Comparison of ENCODE assay signal across 14 mouse cellular contexts in the genomic region with DNA sequence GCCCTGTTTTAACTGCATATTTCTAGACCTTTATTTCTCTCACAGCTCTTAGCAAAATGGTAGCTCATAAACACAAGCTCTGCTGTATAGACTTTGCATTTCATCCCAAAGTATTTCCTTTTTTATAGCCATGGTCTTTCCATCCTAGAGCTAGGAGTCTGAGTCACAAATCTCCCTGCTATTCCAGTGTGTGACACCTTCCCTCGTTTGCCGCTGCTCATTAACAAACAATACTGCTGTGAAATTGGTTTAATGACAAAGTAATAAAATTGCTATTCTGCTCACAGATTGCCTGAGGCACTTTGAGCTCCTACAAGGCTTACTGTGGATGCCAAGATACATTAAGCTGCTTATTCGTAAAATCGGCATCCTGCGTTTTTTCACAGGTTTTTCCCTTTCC.
DNase-seq lines count a peak whose midpoint lies in the region; ATAC-seq and TF ChIP-seq lines count a peak whose summit lies in the region.
"Had no signal": no experiment of that assay in that cellular context is flagged by ENCODE, and none has a peak within 500 bp of the region (broad histone marks: within the 10 kb centered on the region; RNA-seq: fewer than 3 reads in every experiment).

No protein-coding gene starts in this region.

- no peaks in the 10 kb centered on the region for H3K27me3 ChIP-seq in kidney, postnatal 0 days (ENCODE audit: insufficient read depth, low read length)
- H3K27me3 ChIP-seq in kidney, embryonic 16.5 days (ENCODE audit: insufficient read depth, low read length): no peaks in the 10 kb centered on the region; the same call in 1 of the 2 replicates
- H3K27me3 ChIP-seq in midbrain, embryonic 15.5 days (replicated peaks): no peaks in the 10 kb centered on the region
- H3K27me3 ChIP-seq: embryonic facial prominence, embryonic 12.5 days had no signal

- no peak overlapping the region for H3K4me2 ChIP-seq in kidney, postnatal 0 days (ENCODE audit: low read length)
- no peak overlapping the region for H3K4me2 ChIP-seq in kidney, embryonic 16.5 days (replicated peaks; ENCODE audit: low read depth, low read length)
- no peak overlapping the region for H3K4me2 ChIP-seq in midbrain, embryonic 15.5 days
- H3K4me2 ChIP-seq: embryonic facial prominence, embryonic 12.5 days had no signal

- H3K27ac ChIP-seq in kidney, postnatal 0 days: no peak overlapping the region
- no peak overlapping the region for H3K27ac ChIP-seq in kidney, embryonic 16.5 days (ENCODE audit: low read length)
- peak overlapping the region; percentile 2; the same call in 1 of the 2 replicates for H3K27ac ChIP-seq in midbrain, embryonic 15.5 days
- H3K27ac ChIP-seq: embryonic facial prominence, embryonic 12.5 days had no signal

- no peak for TF ChIP-seq CTCF in kidney, postnatal 0 days (IDR thresholded peaks at IDR 0.05; ENCODE audit: low read depth)

- H3K9me3 ChIP-seq in kidney, postnatal 0 days (replicated peaks; ENCODE audit: low read length): no peaks in the 10 kb centered on the region
- H3K9me3 ChIP-seq in kidney, embryonic 16.5 days (ENCODE audit: low read length): no peaks in the 10 kb centered on the region
- H3K9me3 ChIP-seq in midbrain, embryonic 15.5 days: no peaks in the 10 kb centered on the region
- H3K9me3 ChIP-seq: embryonic facial prominence, embryonic 12.5 days had no signal

- H3K4me3 ChIP-seq in kidney, postnatal 0 days (replicated peaks; ENCODE audit: low read depth, low read length): no peak overlapping the region
- H3K4me3 ChIP-seq in kidney, embryonic 16.5 days (ENCODE audit: low read length): no peak overlapping the region
- no peak overlapping the region for H3K4me3 ChIP-seq in midbrain, embryonic 15.5 days
- H3K4me3 ChIP-seq: embryonic facial prominence, embryonic 12.5 days had no signal

- H3K36me3 ChIP-seq in kidney, postnatal 0 days (ENCODE audit: insufficient read depth, low read length): no peaks in the 10 kb centered on the region
- H3K36me3 ChIP-seq in kidney, embryonic 16.5 days (ENCODE audit: insufficient read depth, low read length): no peaks in the 10 kb centered on the region; the same call in 1 of the 2 replicates
- H3K36me3 ChIP-seq in midbrain, embryonic 15.5 days (replicated peaks): no peaks in the 10 kb centered on the region
- H3K36me3 ChIP-seq: embryonic facial prominence, embryonic 12.5 days had no signal

- DNase-seq in adrenal gland, adult 2 months: peak; percentile 1
- DNase-seq in adrenal gland, postnatal 25 days: no peak
- DNase-seq in kidney, postnatal 0 days (ENCODE audit: low spot score): peak; percentile 46
- DNase-seq in forelimb bud, embryonic 11.5 days (ENCODE audit: low read depth, low spot score): peak; percentile 80
- DNase-seq in cerebellum, adult 11-12 months: no peak
- no peak for DNase-seq in c-Kit-positive CD71-positive TER-119-positive erythroid progenitor cells, embryonic 14.5 days (ENCODE audit: low spot score)
- DNase-seq: adrenal gland, postnatal 14 days; cerebellum, adult 2 months; kidney, postnatal 36 days; spleen, adult 18-20 months; thymus, adult 18-20 months had no signal

- ATAC-seq in kidney, postnatal 0 days (replicated peaks; ENCODE audit: low FRiP score, low read depth): no peak
- no peak for ATAC-seq in kidney, embryonic 16.5 days (ENCODE audit: low FRiP score, low TSS enrichment)
- peak; percentile 51; the same call in 1 of the 2 replicates for ATAC-seq in midbrain, embryonic 15.5 days (replicated peaks)

- WGBS in kidney, postnatal 0 days: 26% methylated on average over 5 of the region's 5 CpGs
- WGBS in kidney, embryonic 16.5 days: 27% methylated on average over 5 of the region's 5 CpGs
- WGBS in midbrain, embryonic 15.5 days: 26% methylated on average over 5 of the region's 5 CpGs

- H3K9ac ChIP-seq in kidney, postnatal 0 days (ENCODE audit: low read depth, low read length): no peak overlapping the region
- H3K9ac ChIP-seq in kidney, embryonic 16.5 days (replicated peaks; ENCODE audit: low read length): no peak overlapping the region
- no peak overlapping the region for H3K9ac ChIP-seq in midbrain, embryonic 15.5 days
- H3K9ac ChIP-seq: embryonic facial prominence, embryonic 12.5 days had no signal

- peaks cover 21% of the 10 kb centered on the region for H3K4me1 ChIP-seq in kidney, postnatal 0 days (replicated peaks; ENCODE audit: insufficient read depth, low read length)
- H3K4me1 ChIP-seq in kidney, embryonic 16.5 days (ENCODE audit: insufficient read depth, low read length): peaks cover 42% of the 10 kb centered on the region
- peaks cover 31% of the 10 kb centered on the region for H3K4me1 ChIP-seq in midbrain, embryonic 15.5 days

Comparison
In these comparisons a context has a peak if more than half of its experiments do, and no peak if none do; other contexts are left out.
1. DNase-seq: peak in adrenal gland, adult 2 months (single experiment), kidney, postnatal 0 days (single experiment) and forelimb bud, embryonic 11.5 days (single experiment); none in adrenal gland, postnatal 25 days (single experiment), cerebellum, adult 11-12 months (single experiment) and c-Kit-positive CD71-positive TER-119-positive erythroid progenitor cells, embryonic 14.5 days (single experiment).